Mouse (Mus musculus): ENCODE measurements around the gene Dusp3.

Gene Dusp3

GRCm38 (mm10) chr11:102011510-102011909 is 24.7 kb upstream of the Dusp3 start:
- no peak for DNase-seq (ENCODE audit: low read depth, low spot score)

- no peak for DNase-seq (ENCODE audit: low read depth, low spot score)
Measured at GRCm38 (mm10) chr11:102010140-102010539, 23.3 kb upstream of the Dusp3 start.

DNA sequence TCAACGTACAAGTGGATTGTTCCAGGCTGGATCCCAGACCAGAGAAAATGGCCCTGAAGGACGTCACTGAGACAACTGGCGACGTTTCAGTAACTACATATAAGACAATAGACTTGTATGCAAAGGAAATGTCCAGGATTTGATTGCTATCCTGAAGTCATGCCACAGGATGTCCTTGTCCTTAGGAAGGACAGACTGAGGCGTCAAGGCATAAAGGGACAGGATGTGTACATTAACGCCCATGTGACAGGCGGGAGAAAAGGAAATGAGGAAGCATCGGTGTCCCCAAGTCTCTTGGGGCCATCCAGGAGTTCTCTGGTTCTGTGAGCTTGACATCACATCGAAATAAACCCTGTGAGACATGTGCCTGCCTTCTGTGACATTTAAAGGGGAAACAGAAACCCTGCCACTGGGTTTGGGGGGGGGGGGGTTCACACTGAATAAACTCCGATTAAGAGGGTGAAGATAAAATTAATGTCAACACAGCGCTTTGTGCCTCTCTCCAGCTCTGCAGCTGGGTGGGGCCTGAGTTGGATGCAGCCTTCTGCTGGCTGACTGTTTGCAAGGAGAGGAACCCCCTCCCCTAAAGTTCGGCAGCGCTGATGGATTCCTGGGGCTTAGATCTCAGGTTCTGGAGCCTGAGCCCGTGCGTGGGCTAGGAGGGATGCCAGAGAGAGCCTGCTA is 22.3 kb upstream of the Dusp3 start:
- no peak for DNase-seq (ENCODE audit: low read depth, low spot score)

DNA sequence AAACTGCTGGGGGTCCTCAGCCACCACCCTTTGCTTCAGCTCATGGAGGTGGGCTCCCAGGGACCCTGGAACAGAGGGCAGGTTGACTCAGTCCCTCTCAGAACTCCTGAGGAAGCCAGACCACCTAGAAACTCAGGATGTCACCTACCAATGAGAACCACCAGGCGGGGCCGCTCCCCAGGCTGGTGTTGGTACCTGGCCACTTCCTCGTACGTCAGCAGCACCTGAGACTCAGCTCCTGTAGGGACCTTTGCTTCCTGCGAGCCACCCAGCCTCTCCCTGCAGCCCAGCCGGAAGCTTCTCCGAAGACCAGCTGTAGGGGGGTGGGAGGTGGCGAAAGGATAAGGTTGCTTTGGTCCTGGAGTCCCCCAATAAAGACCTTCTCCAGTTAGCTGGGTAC is 21.6 kb upstream of the Dusp3 start:
- DNase-seq (ENCODE audit: low read depth, low spot score): no peak

- no peak for DNase-seq (ENCODE audit: low read depth, low spot score)
Measured at GRCm38 (mm10) chr11:102006688-102007087, 19.9 kb upstream of the Dusp3 start.

DNA sequence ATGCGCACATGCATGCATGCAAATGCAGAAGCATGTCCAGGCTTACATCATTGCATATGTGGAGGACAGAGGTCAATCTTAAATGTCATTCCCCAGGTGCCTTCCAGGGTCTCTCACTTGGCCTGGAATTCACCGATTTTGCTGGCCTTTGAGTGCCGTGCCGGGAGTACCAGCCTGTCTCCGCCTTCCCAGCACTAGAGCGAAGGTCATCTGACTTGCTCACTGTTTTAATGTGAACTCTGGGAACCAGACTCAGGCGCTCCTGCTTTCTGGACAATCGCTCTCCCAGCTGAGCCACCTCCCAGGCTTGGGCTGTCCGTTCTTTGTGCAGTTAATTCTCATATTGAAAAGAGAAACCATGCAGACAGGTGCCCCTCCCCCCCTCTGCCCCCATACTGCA is 19.5 kb upstream of the Dusp3 start:
- no peak for DNase-seq (ENCODE audit: low read depth, low spot score)

- peak; percentile 8 for DNase-seq (ENCODE audit: low read depth, low spot score)
Measured at GRCm38 (mm10) chr11:102004251-102004650, 17.4 kb upstream of the Dusp3 start.

- DNase-seq (ENCODE audit: low read depth, low spot score): no peak
Measured at GRCm38 (mm10) chr11:101999466-101999865, 12.7 kb upstream of the Dusp3 start.

DNA sequence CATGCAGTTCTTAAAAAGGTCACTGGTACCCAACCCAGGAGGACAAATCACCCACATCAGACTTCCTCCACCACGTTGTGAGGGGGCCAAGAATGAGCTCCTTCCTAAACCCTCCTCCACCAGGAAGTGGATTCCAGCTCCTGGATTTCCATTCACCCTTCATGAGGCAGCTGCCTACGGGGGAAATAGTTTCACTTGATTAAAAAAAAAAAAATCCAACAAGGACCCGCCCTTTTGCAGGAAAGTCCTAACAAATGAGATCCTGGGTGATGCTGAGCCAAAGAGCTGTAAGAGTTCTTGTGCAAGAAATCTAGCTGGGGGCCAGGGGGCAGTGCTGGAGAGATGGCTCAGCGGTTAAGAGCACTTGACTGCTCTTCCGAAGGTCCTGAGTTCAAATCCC is 11.4 kb upstream of the Dusp3 start:
- no peak for DNase-seq (ENCODE audit: low read depth, low spot score)

DNA sequence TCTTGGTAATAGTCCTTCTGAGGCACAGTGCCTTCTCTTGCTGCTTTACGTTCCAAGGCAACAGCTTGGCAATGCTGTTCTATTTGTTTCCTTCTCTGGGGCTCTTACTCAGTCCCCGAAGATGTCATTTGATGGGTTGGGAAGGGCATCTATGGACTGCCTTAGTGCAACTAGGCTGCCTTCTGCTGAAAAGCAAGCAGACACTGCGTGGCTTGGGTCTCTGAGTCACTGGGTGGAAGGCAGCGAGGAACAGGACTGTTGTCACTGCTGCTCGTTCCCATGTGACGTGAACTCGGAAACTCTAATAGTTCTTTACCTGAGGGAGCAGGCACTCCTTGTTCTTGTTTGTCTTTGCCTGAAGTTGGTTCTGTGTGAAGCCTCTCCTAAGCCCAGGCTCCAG is 9.1 kb upstream of the Dusp3 start:
- DNase-seq (ENCODE audit: low read depth, low spot score): no peak

DNA sequence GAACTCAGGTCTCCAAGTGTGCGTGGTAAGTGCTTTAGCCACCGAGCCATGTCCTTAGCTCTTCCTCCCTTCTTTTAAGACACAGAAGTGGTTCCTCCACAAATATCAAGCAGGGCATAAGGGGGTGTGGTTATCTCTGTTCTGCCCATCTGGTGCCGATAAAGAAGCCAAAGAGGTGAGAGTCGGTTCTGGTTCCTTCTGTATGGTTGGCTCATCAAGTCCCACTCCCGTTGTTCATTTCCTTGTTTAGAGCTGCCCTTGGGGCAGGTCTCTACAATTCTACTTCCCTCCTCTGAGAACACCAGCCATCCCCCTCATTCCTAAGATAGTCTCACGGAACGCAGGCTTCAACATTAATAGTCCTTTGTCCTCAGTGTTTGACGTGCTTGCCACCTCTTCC is 7.3 kb upstream of the Dusp3 start:
- no peak for DNase-seq (ENCODE audit: low read depth, low spot score)

DNA sequence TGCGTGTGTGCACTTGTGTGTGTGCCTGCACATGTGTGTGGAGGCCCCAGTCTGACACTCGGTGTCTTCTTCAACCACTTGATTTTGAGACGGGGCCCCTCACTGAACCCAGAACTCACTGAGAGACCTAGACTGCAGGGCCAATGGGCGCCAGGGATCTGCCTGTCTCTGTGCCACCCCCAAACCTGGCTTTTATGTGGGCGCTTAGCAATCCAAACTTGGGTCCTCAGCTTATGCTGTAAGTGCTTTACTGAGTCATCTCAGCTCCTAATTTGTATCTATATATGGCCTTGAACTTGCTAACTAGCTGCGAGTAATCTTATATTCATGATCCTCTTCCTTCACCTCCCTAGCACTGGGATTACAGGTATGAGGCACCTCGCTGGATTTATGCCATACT is 5.6 kb upstream of the Dusp3 start:
- DNase-seq (ENCODE audit: low read depth, low spot score): no peak

- no peak for DNase-seq (ENCODE audit: low read depth, low spot score)
Measured at GRCm38 (mm10) chr11:101991813-101992212, 5.0 kb upstream of the Dusp3 start.

DNA sequence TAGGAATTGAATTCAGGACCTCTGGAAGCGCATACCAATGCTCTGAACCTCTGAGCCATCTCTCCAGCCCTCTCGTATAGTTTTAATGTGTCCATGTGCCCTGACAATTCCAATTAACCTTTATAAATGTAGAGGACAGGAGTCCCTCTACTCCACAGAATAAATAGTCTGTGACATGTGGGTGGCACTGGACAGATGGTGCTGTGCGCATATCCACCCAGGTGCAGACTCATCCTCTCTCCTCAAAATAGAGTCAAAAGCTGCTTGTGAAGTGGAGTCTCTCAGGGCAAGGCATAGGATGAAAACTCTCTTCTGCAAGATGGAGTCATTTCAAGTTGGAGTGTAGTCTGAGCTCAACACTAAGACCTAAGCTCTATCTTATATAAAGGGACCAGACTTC is 3.4 kb upstream of the Dusp3 start:
- no peak for DNase-seq (ENCODE audit: low read depth, low spot score)

DNA sequence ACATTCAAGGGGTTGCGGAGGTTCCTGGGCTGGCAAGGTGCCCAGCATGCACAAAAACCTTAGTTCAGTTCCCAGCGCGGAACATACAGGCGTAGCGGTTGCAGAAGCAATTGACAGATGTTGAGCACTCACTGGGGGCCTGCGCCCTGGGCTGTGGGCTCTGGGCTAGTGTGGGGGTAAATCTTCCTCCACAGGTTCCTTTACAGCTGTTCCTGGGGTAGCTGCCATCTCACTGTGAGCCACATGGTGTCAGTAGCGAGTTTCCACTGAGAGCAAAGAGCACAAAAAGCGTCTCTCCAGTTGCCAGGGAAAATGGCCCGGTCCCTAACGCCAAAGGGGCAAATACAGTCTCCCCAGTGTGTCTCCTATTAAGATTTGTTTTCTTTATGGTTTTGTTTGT is 823 bp downstream of the Dusp3 start:
- DNase-seq (ENCODE audit: low read depth, low spot score): peak; percentile 78

- peak; percentile 23 for DNase-seq (ENCODE audit: low read depth, low spot score)
Measured at GRCm38 (mm10) chr11:101985450-101985849, 1.4 kb downstream of the Dusp3 start.

- peak; percentile 90 for DNase-seq (ENCODE audit: low read depth, low spot score)
Measured at GRCm38 (mm10) chr11:101984054-101985025, 2.5 kb downstream of the Dusp3 start, which contains the start of gene Cfap97d1. Gene Cfap97d1 (plus strand): TSS chr11:101984279.

GRCm38 (mm10) chr11:101983431-101983921 is 3.3 kb downstream of the Dusp3 start:
- DNase-seq (ENCODE audit: low read depth, low spot score): peak; percentile 20

GRCm38 (mm10) chr11:101982981-101983411 is 3.8 kb downstream of the Dusp3 start:
- no peak for DNase-seq (ENCODE audit: low read depth, low spot score)

- no peak for DNase-seq (ENCODE audit: low read depth, low spot score)
Measured at GRCm38 (mm10) chr11:101981850-101982249, 5.0 kb downstream of the Dusp3 start.

GRCm38 (mm10) chr11:101980603-101981157 is 6.1 kb downstream of the Dusp3 start:
- DNase-seq (ENCODE audit: low read depth, low spot score): no peak

DNA sequence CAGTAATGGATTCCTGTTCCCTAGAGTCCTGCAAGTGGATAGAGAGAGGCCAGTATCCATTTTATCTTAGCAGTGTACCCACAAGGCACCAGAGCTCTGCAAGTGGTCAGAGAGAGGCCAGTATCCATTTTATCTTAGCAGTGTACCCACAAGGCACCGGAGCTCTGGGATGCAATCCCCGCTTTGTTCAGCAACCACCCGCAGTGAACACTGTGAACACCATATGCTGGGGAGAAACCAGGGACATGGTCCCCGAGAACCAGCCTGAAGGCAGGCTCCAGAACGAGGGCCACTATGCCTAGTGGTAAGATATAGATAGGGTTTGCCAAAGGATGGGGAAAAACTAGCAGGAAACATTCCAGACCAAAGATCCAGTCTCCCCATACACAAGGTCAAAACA is 7.7 kb downstream of the Dusp3 start:
- no peak for DNase-seq (ENCODE audit: low read depth, low spot score)
